Mouse (Mus musculus) hindbrain, embryonic 13.5 days (tissue): ENCODE measurements at regions not wholly inside any gene's neighbourhood (a gene's known extent, or its start where the extent isn't known, plus 50 kb on each side); places are given as distances from the start of the nearest gene placed in this dataset.

ENCODE experiments used
- ATAC-seq: fragments of 200-750 bp; cut with Nextera tagmentation; 2 replicates; pipeline ENCODE4 v1.8.0; 2017; ENCODE audit warnings: moderate TSS enrichment; ENCODE audit not compliant: low FRiP score
- H3K27ac ChIP-seq: fragments of 300-500 bp; sonication (generic); 2 replicates; pipeline ENCODE4 v1.5.1; 2015; ENCODE audit warnings: inconsistent platforms, mild to moderate bottlenecking, moderate library complexity
- H3K27me3 ChIP-seq: fragments of 300-500 bp; sonication (generic); 2 replicates; pipeline ENCODE4 v1.6.1; 2015; ENCODE audit warnings: mild to moderate bottlenecking, inconsistent platforms
- H3K36me3 ChIP-seq: fragments of 300-500 bp; sonication (generic); 2 replicates; pipeline ENCODE4 v1.6.1; 2015; ENCODE audit warnings: mild to moderate bottlenecking, inconsistent platforms
- H3K4me1 ChIP-seq: fragments of 300-500 bp; sonication (generic); replicated peaks from 2 replicates; pipeline ENCODE4 v1.6.1; 2015; ENCODE audit warnings: inconsistent platforms
- H3K4me2 ChIP-seq: fragments of 300-500 bp; sonication (generic); 2 replicates; pipeline ENCODE4 v1.6.1; 2015; ENCODE audit warnings: inconsistent platforms, mild to moderate bottlenecking, moderate library complexity
- H3K4me3 ChIP-seq: fragments of 300-500 bp; sonication (generic); 2 replicates; pipeline ENCODE4 v1.5.1; 2015; ENCODE audit warnings: mild to moderate bottlenecking, inconsistent platforms
- H3K9ac ChIP-seq: fragments of 300-500 bp; sonication (generic); 2 replicates; pipeline ENCODE4 v1.6.1; 2015; ENCODE audit warnings: mild to moderate bottlenecking, inconsistent platforms
- H3K9me3 ChIP-seq: fragments of 300-500 bp; sonication (generic); 2 replicates; pipeline ENCODE4 v1.6.1; 2016; ENCODE audit warnings: inconsistent platforms
- WGBS: fragments of 180-500 bp; shearing (Covaris S2); methylation state at CpG from one replicate; pipeline ENCODE4 v1.1.7; 2015; 5-methylcytosine and 5-hydroxymethylcytosine counted together

GRCm38 (mm10) chr13:71631447-71631846, 332.1 kb downstream of the Irx1 start:
- H3K27me3 ChIP-seq: peaks cover 22% of the 10 kb centered on the region
- H3K9me3 ChIP-seq: no peaks in the 10 kb centered on the region
- no peak for ATAC-seq
- H3K4me1 ChIP-seq: no peaks in the 10 kb centered on the region
- WGBS: 57% methylated on average over 2 of the region's 2 CpGs
- H3K9ac ChIP-seq: no peak overlapping the region
- no peaks in the 10 kb centered on the region for H3K36me3 ChIP-seq
- no peak overlapping the region for H3K4me3 ChIP-seq
- no peak overlapping the region for H3K27ac ChIP-seq
- no peak overlapping the region for H3K4me2 ChIP-seq

GRCm38 (mm10) chr13:71617198-71617597, 346.3 kb downstream of the Irx1 start:
- Histone ChIP-seq H3K4me1 (no peaks in the 10 kb centered on the region), H3K36me3 (no peaks in the 10 kb centered on the region), H3K4me2 (no peak overlapping the region), H3K4me3 (no peak overlapping the region), H3K9ac (no peak overlapping the region), H3K9me3 (no peaks in the 10 kb centered on the region), H3K27ac (no peak overlapping the region), H3K27me3 (no peaks in the 10 kb centered on the region)
- no peak for ATAC-seq
- WGBS: 31% methylated on average over 2 of the region's 2 CpGs

GRCm38 (mm10) chr13:71612393-71613179, 350.9 kb downstream of the Irx1 start:
- Histone ChIP-seq H3K4me1 (no peaks in the 10 kb centered on the region), H3K4me2 (no peak overlapping the region), H3K9ac (no peak overlapping the region), H3K27ac (no peak overlapping the region), H3K36me3 (no peaks in the 10 kb centered on the region), H3K9me3 (no peaks in the 10 kb centered on the region), H3K27me3 (no peaks in the 10 kb centered on the region), H3K4me3 (no peak overlapping the region)
- 84% methylated on average over 7 of the region's 7 CpGs for WGBS
- ATAC-seq: no peak

- 29% methylated on average over 4 of the region's 4 CpGs for WGBS
- no peak overlapping the region for H3K4me3 ChIP-seq
- H3K27ac ChIP-seq: no peak overlapping the region
- H3K4me2 ChIP-seq: no peak overlapping the region
- no peak overlapping the region for H3K9ac ChIP-seq
- H3K4me1 ChIP-seq: no peaks in the 10 kb centered on the region
- 0 out of 2 replicates have a peak, but pooled peaks cover 3% of the 10 kb centered on the region for H3K27me3 ChIP-seq
- no peaks in the 10 kb centered on the region for H3K36me3 ChIP-seq
- no peak for ATAC-seq
- no peaks in the 10 kb centered on the region for H3K9me3 ChIP-seq
Measured at GRCm38 (mm10) chr13:71582486-71582885, 381.0 kb downstream of the Irx1 start.

GRCm38 (mm10) chr13:71565895-71566294, 397.6 kb downstream of the Irx1 start:
- 68% methylated on average over 6 of the region's 6 CpGs for WGBS

GRCm38 (mm10) chr13:71565388-71565787, 398.1 kb downstream of the Irx1 start:
- no peaks in the 10 kb centered on the region for H3K27me3 ChIP-seq
- H3K9me3 ChIP-seq: no peaks in the 10 kb centered on the region
- no peak overlapping the region for H3K27ac ChIP-seq
- H3K36me3 ChIP-seq: no peaks in the 10 kb centered on the region
- no peaks in the 10 kb centered on the region for H3K4me1 ChIP-seq
- no peak overlapping the region for H3K4me3 ChIP-seq
- ATAC-seq: no peak
- no peak overlapping the region for H3K9ac ChIP-seq
- H3K4me2 ChIP-seq: no peak overlapping the region
- 78% methylated on average over 7 of the region's 7 CpGs for WGBS

More at GRCm38 (mm10) chr13:71565895-71566294, 397.6 kb downstream of the Irx1 start:
- Histone ChIP-seq H3K9ac (no peak overlapping the region), H3K4me1 (no peaks in the 10 kb centered on the region), H3K4me3 (no peak overlapping the region), H3K9me3 (no peaks in the 10 kb centered on the region), H3K27me3 (no peaks in the 10 kb centered on the region), H3K4me2 (no peak overlapping the region), H3K36me3 (no peaks in the 10 kb centered on the region), H3K27ac (no peak overlapping the region)
- ATAC-seq: no peak

GRCm38 (mm10) chr13:71558477-71559215, 404.9 kb downstream of the Irx1 start:
- H3K9me3 ChIP-seq: no peaks in the 10 kb centered on the region
- H3K36me3 ChIP-seq: no peaks in the 10 kb centered on the region
- no peaks in the 10 kb centered on the region; the same call in 1 of the 2 replicates for H3K27me3 ChIP-seq
- H3K4me1 ChIP-seq: peaks cover 10% of the 10 kb centered on the region
- no peak overlapping the region for H3K9ac ChIP-seq
- H3K27ac ChIP-seq: peak overlapping the region; percentile 70; the same call in 1 of the 2 replicates
- WGBS: 26% methylated on average over 14 of the region's 14 CpGs
- no peak overlapping the region for H3K4me3 ChIP-seq
- peak; percentile 63 for ATAC-seq
- no peak overlapping the region for H3K4me2 ChIP-seq

GRCm38 (mm10) chr13:71555471-71555870, 408.1 kb downstream of the Irx1 start:
- no peak for ATAC-seq
- Histone ChIP-seq H3K27ac (no peak overlapping the region), H3K4me2 (no peak overlapping the region), H3K4me1 (peaks cover 10% of the 10 kb centered on the region), H3K4me3 (no peak overlapping the region), H3K9ac (no peak overlapping the region), H3K9me3 (no peaks in the 10 kb centered on the region), H3K27me3 (peaks cover 7% of the 10 kb centered on the region; the same call in 1 of the 2 replicates), H3K36me3 (no peaks in the 10 kb centered on the region)
- whole genome bisulfite sequencing: 80% methylated on average over 6 of the region's 6 CpGs

- Histone ChIP-seq H3K9ac (no peak overlapping the region), H3K27ac (no peak overlapping the region), H3K9me3 (no peaks in the 10 kb centered on the region), H3K4me1 (no peaks in the 10 kb centered on the region), H3K4me2 (no peak overlapping the region), H3K4me3 (no peak overlapping the region), H3K27me3 (0 out of 2 replicates have a peak, but pooled peaks cover 7% of the 10 kb centered on the region), H3K36me3 (no peaks in the 10 kb centered on the region)
- WGBS: 42% methylated on average over 1 of the region's 1 CpGs
- ATAC-seq: no peak
Measured at GRCm38 (mm10) chr13:71550109-71550508, 413.4 kb downstream of the Irx1 start.

GRCm38 (mm10) chr13:71549206-71549831, 414.2 kb downstream of the Irx1 start:
- Histone ChIP-seq H3K27me3 (0 out of 2 replicates have a peak, but pooled peaks cover 7% of the 10 kb centered on the region), H3K4me2 (no peak overlapping the region), H3K27ac (no peak overlapping the region), H3K4me3 (no peak overlapping the region), H3K9ac (no peak overlapping the region), H3K36me3 (no peaks in the 10 kb centered on the region), H3K4me1 (no peaks in the 10 kb centered on the region), H3K9me3 (no peaks in the 10 kb centered on the region)
- 88% methylated on average over 10 of the region's 10 CpGs for WGBS
- ATAC-seq: no peak

GRCm38 (mm10) chr13:71538226-71538625, 425.3 kb downstream of the Irx1 start:
- H3K4me1 ChIP-seq: no peaks in the 10 kb centered on the region
- H3K27ac ChIP-seq: no peak overlapping the region
- H3K9ac ChIP-seq: no peak overlapping the region
- H3K36me3 ChIP-seq: no peaks in the 10 kb centered on the region
- H3K9me3 ChIP-seq: no peaks in the 10 kb centered on the region
- H3K27me3 ChIP-seq: no peaks in the 10 kb centered on the region
- H3K4me3 ChIP-seq: no peak overlapping the region
- H3K4me2 ChIP-seq: no peak overlapping the region
- no peak for ATAC-seq
- 73% methylated on average over 4 of the region's 4 CpGs for WGBS

GRCm38 (mm10) chr13:71532796-71533351, 430.6 kb downstream of the Irx1 start:
- H3K27me3 ChIP-seq: peaks cover 13% of the 10 kb centered on the region
- H3K27ac ChIP-seq: no peak overlapping the region
- 83% methylated on average over 7 of the region's 7 CpGs for WGBS
- no peak for ATAC-seq
- no peak overlapping the region for H3K4me3 ChIP-seq
- peaks cover 7% of the 10 kb centered on the region for H3K4me1 ChIP-seq
- H3K9me3 ChIP-seq: no peaks in the 10 kb centered on the region
- no peaks in the 10 kb centered on the region for H3K36me3 ChIP-seq
- no peak overlapping the region for H3K9ac ChIP-seq
- no peak overlapping the region for H3K4me2 ChIP-seq
